Mouse (Mus musculus): Measurements from ENCODE around the gene Hoxb4. TPM values are rescaled to one million over a fixed set of nuclear protein-coding genes. Genes with fewer than 3 reads are reported as not detected.

Gene Hoxb4
- polyA plus RNA-seq, 1 experiment from 2014 or later: not detected

DNA sequence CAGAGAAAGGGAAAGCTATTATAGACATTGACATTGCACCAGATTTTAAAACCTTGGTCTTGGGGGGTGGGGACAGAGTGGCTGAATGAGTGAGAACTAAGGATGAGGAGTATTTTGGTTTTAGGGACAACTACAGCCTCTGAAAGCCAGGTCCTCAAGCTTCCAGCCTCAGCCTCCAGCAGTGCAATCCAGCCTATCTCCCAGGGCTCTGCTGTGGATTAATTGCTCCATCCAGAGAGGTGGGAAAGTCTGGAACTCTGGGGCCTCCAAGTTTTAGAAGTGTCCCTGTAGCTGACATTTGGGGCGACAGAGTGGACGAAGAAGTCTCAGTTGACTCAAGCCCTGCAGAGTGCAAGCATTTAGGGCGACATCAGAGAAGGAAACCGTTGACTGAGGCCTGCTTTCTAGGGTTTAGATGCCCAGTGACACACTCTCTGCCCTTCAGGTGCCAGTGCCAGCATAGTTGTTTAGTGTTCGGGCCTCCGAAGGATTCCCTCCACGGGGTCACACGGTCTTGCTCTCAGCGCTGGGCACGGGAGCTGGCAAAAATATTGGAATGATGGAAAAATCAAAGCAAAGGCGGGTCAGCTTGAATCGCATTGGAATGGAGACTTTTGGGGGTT is 4.2 kb upstream of the Hoxb4 start:
- no peak for ATAC-seq (replicated peaks)
- Histone ChIP-seq H3K36me3 (no peaks in the 10 kb centered on the region), H3K4me2 (replicated peaks) (no peak overlapping the region), H3K27me3 (peaks cover 99% of the 10 kb centered on the region), H3K4me3 (no peak overlapping the region), H3K4me1 (peaks cover 4% of the 10 kb centered on the region), H3K9ac (replicated peaks) (no peak overlapping the region), H3K27ac (replicated peaks) (no peak overlapping the region), H3K9me3 (no peaks in the 10 kb centered on the region)
- WGBS: 1% methylated on average over 12 of the region's 12 CpGs

DNA sequence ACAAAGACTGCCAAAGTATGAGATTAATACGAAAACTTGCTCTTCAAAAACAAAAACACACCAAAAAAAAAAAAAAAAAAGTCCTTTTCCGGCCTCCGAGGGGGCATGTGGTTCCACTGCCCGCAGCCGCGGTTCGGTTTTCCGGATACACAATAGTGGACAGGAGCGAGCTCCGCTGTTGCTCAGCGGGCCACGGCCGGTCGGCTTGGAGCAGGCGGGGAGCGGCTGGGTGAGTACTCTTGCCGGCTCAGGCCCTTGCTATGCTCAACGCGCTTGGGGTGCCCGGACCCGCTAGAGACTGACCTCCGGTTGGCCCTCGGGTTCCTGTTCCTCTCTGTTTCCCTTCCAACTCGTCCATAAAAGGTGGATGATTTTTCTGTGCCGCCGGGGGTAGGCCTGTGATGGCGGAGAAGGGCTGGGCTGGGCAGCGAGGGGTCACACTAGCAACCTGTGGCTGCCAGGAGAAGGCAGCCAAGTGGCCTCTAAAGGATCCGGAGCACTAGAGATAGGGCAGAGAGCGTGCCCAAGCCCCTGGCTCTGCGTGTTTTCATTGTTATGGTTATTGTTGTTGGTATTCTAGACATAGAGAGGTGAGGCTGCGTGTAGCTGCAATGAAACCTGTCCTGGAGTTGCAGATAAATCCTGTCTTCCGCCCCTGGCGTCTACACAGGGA is 3.3 kb upstream of the Hoxb4 start:
- H3K27ac ChIP-seq (replicated peaks): no peak overlapping the region

DNA sequence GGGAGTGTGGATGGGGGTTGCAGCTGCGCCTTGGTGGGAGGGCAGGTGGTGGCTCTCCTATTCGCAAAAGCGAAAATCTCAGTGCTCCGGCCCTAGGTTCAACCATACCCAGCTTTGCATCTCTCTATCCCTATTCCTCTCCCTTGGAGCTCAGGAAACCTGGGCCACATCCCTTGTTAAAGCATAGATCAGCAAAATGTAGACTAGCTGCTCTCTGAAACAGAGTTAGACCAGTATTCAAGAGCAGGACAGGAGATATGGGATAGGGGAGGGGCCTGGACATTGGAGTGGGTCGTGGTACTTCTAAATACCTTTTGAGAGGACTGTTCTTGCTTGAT is 2.8 kb upstream of the Hoxb4 start:
- ATAC-seq (replicated peaks): no peak
- H3K36me3 ChIP-seq: no peaks in the 10 kb centered on the region
- no peak overlapping the region for H3K27ac ChIP-seq (replicated peaks)
- no peak overlapping the region for H3K9ac ChIP-seq (replicated peaks)
- 3% methylated on average over 5 of the region's 5 CpGs for WGBS
- H3K4me2 ChIP-seq (replicated peaks): no peak overlapping the region
- H3K4me1 ChIP-seq: peaks cover 5% of the 10 kb centered on the region
- H3K9me3 ChIP-seq: no peaks in the 10 kb centered on the region
- H3K4me3 ChIP-seq: no peak overlapping the region
- H3K27me3 ChIP-seq: peaks cover 99% of the 10 kb centered on the region

More for the DNA sequence above, 3.3 kb upstream of the Hoxb4 start:
- Histone ChIP-seq H3K9ac (replicated peaks) (no peak overlapping the region), H3K36me3 (no peaks in the 10 kb centered on the region), H3K4me2 (replicated peaks) (no peak overlapping the region), H3K4me1 (peaks cover 5% of the 10 kb centered on the region), H3K9me3 (no peaks in the 10 kb centered on the region), H3K4me3 (no peak overlapping the region), H3K27me3 (peaks cover 99% of the 10 kb centered on the region)
- ATAC-seq (replicated peaks): no peak
- WGBS: under 1% methylated on average over 34 of the region's 34 CpGs

DNA sequence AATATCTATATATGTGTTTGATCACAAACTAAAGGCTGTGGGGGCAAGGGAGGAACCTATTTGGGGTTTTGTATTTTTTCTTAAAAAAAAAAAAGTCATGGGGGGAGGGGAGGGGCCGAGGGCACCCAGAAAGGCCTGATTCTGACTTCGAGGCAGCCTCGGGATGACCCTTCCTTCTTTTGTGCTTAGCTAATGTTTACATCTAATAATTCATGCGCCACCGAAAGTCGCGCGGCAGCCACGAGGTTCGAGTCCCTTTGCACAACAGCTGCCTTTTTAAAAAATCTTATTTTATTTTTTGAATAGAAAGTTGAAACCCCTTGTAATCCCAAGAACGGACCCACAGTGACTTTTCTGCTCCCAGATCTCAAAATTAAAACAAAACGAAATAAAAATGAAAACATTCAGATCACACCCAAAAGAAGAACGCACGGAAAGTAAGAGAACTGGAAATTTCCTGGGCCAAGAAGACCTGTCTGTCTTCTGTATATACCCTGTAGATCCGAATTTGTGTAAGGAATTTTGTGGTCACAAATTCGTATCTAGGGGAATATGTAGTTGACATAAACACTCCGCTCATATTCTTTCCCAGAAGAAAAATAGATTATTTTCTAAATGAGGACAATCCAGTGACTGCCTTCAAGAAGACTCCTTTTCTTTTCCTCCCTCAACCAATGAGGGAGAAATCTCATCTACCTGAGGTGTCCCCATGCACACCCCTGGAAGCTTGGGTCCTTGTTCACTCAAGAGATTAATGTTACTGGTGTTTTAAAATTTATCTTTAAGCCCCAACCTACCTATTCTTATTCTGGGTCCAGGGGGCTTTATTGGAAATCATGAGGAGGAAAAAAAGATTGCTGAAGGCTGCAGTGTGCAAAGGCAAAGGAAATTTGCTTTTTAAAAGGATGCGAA is 1.1 kb upstream of the Hoxb4 start:
- H3K9me3 ChIP-seq: no peaks in the 10 kb centered on the region
- ATAC-seq (replicated peaks): no peak
- no peak overlapping the region for H3K27ac ChIP-seq (replicated peaks)
- H3K27me3 ChIP-seq: peaks cover 98% of the 10 kb centered on the region
- no peak overlapping the region for H3K4me2 ChIP-seq (replicated peaks)
- 6% methylated on average over 18 of the region's 18 CpGs for whole genome bisulfite sequencing
- H3K4me3 ChIP-seq: no peak overlapping the region
- peaks cover 5% of the 10 kb centered on the region for H3K4me1 ChIP-seq
- no peaks in the 10 kb centered on the region for H3K36me3 ChIP-seq
- no peak overlapping the region for H3K9ac ChIP-seq (replicated peaks)

DNA sequence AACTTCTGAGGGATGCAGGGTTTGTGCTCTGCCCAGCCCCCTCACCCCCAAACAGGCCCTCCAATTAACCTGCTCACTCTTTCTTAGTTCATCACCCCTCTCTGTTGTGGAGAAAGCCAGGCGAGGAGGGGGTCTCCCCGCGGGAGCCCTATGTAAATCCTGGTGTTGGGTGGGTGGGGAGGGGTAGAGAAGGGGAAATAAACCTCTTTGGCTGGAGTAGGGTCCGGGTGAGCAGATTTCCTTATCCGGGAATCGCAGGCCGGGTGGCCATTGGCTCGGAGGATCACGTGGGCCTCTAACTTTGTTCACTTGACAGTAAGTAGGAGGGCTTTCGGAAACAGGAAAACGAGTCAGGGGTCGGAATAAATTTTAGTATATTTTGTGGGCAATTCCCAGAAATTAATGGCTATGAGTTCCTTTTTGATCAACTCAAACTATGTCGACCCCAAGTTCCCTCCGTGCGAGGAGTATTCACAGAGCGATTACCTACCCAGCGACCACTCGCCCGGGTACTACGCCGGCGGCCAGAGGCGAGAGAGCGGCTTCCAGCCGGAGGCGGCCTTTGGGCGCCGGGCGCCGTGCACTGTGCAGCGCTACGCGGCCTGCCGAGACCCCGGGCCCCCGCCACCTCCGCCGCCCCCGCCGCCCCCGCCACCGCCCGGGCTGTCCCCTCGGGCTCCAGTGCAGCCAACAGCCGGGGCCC is 452 bp downstream of the Hoxb4 start:
- H3K36me3 ChIP-seq: no peaks in the 10 kb centered on the region
- WGBS: under 1% methylated on average over 38 of the region's 45 CpGs
- H3K4me2 ChIP-seq (replicated peaks): peak overlapping the region; percentile 14; the same call in 1 of the 2 replicates
- peaks cover 98% of the 10 kb centered on the region for H3K27me3 ChIP-seq
- ATAC-seq (replicated peaks): no peak
- no peak overlapping the region for H3K9ac ChIP-seq (replicated peaks)
- peaks cover 5% of the 10 kb centered on the region for H3K4me1 ChIP-seq
- no peak overlapping the region for H3K27ac ChIP-seq (replicated peaks)
- peak overlapping the region; percentile 10 for H3K4me3 ChIP-seq
- no peaks in the 10 kb centered on the region for H3K9me3 ChIP-seq

DNA sequence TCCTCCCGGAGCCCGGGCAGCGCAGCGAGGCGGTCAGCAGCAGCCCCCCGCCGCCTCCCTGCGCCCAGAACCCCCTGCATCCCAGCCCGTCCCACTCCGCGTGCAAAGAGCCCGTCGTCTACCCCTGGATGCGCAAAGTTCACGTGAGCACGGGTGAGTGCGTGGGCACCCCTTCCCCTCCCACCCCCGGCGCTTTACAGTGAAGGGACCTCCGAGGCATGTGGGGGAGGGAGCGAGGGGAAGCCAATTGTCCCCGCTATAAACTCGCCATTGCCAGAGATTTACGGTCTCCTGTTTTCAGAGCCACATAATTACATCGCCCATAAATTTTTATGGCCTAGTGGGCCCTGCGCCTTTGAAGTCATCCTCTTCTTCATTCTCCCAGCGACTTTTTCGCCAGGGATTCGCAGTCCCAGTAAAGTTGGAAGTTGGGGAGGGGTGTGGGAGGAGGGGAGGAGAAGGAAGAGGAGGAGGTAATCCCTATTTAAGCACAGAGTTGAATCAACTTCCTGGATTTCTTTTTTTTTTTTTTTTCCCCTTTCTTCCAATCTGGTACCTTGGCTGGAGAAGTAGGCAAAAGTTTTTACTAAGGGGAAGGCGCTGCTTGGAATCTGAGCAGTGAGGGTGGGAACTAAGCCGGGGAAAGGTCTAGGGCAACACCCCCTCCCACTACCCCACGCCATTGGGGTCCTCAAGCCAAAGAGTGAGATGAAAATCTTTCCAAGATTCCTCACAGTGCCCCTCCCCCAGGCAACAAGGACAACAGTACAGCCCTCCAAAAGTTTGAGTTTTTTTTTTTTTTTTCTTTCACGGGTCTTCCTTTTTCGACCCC is 1.2 kb downstream of the Hoxb4 start:
- Histone ChIP-seq H3K4me3 (peak overlapping the region; percentile 10; the same call in 1 of the 2 replicates), H3K36me3 (no peaks in the 10 kb centered on the region), H3K27me3 (peaks cover 98% of the 10 kb centered on the region), H3K9me3 (no peaks in the 10 kb centered on the region), H3K4me1 (peaks cover 5% of the 10 kb centered on the region), H3K4me2 (replicated peaks) (peak overlapping the region; percentile 14; the same call in 1 of the 2 replicates), H3K9ac (replicated peaks) (no peak overlapping the region), H3K27ac (replicated peaks) (no peak overlapping the region)
- no peak for ATAC-seq (replicated peaks)
- 1% methylated on average over 29 of the region's 34 CpGs for WGBS

DNA sequence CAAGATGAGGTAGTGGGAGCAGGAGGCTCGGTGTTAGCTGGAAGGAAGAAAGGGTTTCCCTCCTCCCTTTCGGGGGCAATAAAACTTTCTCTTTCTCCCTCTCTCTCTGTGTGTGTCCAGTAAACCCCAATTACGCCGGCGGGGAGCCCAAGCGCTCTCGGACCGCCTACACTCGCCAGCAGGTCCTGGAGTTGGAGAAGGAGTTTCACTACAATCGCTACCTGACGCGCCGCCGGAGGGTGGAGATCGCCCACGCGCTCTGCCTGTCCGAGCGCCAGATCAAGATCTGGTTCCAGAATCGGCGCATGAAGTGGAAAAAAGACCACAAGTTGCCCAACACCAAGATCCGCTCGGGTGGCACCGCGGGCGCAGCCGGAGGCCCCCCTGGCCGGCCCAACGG is 1.8 kb downstream of the Hoxb4 start:
- no peak overlapping the region for H3K4me3 ChIP-seq
- under 1% methylated on average over 29 of the region's 29 CpGs for WGBS
- no peak overlapping the region for H3K27ac ChIP-seq (replicated peaks)
- ATAC-seq (replicated peaks): no peak
- no peak overlapping the region for H3K4me2 ChIP-seq (replicated peaks)
- H3K4me1 ChIP-seq: peaks cover 5% of the 10 kb centered on the region
- no peak overlapping the region for H3K9ac ChIP-seq (replicated peaks)
- H3K36me3 ChIP-seq: no peaks in the 10 kb centered on the region
- peaks cover 98% of the 10 kb centered on the region for H3K27me3 ChIP-seq
- H3K9me3 ChIP-seq: no peaks in the 10 kb centered on the region

DNA sequence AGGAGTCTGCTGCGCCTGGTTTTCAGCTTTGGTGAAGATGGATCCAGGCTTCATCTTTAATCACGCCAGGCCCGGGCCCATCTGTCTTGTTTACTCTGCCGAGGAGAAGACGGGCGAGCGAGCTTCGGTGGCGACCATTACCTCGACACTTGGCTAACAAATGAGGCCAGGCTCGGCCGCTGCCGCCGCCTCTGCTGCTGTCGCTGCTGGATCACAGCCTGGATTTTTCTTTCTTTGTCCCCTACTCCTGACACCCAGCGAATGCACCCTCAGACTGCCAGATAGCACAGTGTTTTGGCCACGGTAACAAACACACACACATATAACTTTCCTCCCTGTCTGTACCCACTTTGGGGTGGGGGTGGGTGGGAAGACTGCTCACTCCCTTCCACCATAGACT is 2.6 kb downstream of the Hoxb4 start:
- Histone ChIP-seq H3K4me1 (peaks cover 5% of the 10 kb centered on the region), H3K36me3 (no peaks in the 10 kb centered on the region), H3K9ac (replicated peaks) (no peak overlapping the region), H3K4me3 (no peak overlapping the region), H3K27ac (replicated peaks) (no peak overlapping the region), H3K9me3 (no peaks in the 10 kb centered on the region), H3K4me2 (replicated peaks) (no peak overlapping the region), H3K27me3 (peaks cover 98% of the 10 kb centered on the region)
- under 1% methylated on average over 17 of the region's 17 CpGs for WGBS
- ATAC-seq (replicated peaks): no peak

DNA sequence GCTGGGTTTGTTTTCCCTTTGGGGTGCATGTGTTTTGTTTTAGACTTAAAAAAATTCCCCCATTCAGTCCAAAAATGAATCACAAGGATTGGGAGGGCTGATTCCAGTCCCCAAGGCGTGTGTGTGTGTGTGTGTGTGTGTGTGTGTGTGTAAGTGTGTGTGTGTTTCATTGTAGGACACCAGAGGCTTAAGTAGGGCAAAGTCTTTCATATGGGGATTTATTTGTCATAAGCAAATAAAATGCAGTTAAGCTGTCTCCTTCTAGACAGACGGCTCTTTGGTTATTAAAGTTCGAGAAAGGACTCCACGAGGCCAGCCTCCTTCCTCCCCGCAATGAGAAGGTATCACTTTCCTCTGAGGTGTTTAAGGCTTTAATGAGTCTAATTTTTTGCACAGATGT is 3.8 kb downstream of the Hoxb4 start:
- WGBS: 4% methylated on average over 5 of the region's 5 CpGs
- Histone ChIP-seq H3K27me3 (peaks cover 99% of the 10 kb centered on the region), H3K9me3 (no peaks in the 10 kb centered on the region), H3K4me1 (peaks cover 5% of the 10 kb centered on the region), H3K4me2 (replicated peaks) (no peak overlapping the region), H3K9ac (replicated peaks) (no peak overlapping the region), H3K36me3 (no peaks in the 10 kb centered on the region), H3K4me3 (no peak overlapping the region), H3K27ac (replicated peaks) (no peak overlapping the region)
- ATAC-seq (replicated peaks): no peak

DNA sequence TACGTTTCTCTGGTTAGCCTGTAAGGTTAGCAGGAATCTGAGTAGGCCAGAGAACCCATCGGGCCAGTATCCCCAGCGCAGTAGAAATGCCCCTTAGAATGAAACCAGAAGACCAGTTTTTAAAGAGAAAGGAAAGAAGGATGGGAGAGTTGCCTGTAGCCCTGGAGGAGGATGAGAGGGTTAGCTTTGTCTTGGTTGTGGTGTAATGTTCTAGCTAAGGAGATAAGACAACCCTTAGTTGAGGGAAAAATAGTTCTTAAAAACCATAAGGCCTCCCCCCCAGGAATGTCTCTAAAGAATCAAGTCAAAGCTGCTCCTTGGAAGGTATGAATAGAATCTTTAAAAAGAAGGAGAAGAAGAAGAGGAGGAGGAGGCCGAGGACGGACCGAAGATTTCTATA is 4.7 kb downstream of the Hoxb4 start:
- Histone ChIP-seq H3K9ac (replicated peaks) (no peak overlapping the region), H3K27me3 (peaks cover 99% of the 10 kb centered on the region), H3K27ac (replicated peaks) (no peak overlapping the region), H3K4me1 (peaks cover 5% of the 10 kb centered on the region), H3K4me2 (replicated peaks) (no peak overlapping the region), H3K4me3 (no peak overlapping the region), H3K36me3 (no peaks in the 10 kb centered on the region), H3K9me3 (no peaks in the 10 kb centered on the region)
- no peak for ATAC-seq (replicated peaks)
- WGBS: 4% methylated on average over 6 of the region's 6 CpGs

DNA sequence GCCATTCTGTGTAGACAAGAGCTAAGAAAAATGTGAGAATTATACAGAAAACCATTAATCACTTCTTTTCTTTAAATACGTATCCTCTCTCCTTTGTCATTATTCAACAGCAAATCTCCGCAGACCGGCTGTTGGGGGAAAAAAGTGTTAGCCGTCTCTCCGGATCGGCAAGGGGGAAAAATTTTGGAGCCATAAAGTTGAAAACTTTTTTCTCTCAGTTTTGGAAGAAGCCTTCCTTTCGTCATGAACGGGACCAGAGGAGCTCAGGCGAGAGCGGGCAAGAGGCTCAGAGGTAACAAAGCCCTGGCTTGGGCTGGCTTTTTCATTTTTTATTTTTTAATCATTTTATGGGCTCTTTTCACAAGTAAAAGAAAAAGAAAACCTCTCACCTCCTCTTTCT is 5.1 kb downstream of the Hoxb4 start, which contains the start of gene Hoxb3:
Gene Hoxb3, plus strand, starts transcription at position 173 of the 400 bp plus-strand sequence.
- Histone ChIP-seq H3K27ac (replicated peaks) (no peak within 1 kb of the TSS), H3K9ac (replicated peaks) (no peak within 1 kb of the TSS), H3K4me2 (replicated peaks) (no peak within 1 kb of the TSS), H3K36me3 (no peaks in the 10 kb centered on the region), H3K4me3 (no peak within 1 kb of the TSS), H3K27me3 (peaks cover 99% of the 10 kb centered on the region), H3K4me1 (peaks cover 5% of the 10 kb centered on the region), H3K9me3 (no peaks in the 10 kb centered on the region)
- ATAC-seq (replicated peaks): no peak
- 2% methylated on average over 10 of the region's 10 CpGs for WGBS

Data from forebrain, embryonic 15.5 days (tissue).